Mouse (Mus musculus): Measurements from ENCODE around the gene Zbtb20. TPM values are rescaled to one million over a fixed set of nuclear protein-coding genes. Genes with fewer than 3 reads are reported as not detected.

Gene Zbtb20
- total and polyA plus RNA-seq, 3 experiments = 31.1 to 199 (median 161) TPM

GRCm38 (mm10) chr16:43471060-43471459 is 595.4 kb downstream of the Zbtb20 start:
- WGBS = 68% methylated on average over 3 of the region's 3 CpGs

GRCm38 (mm10) chr16:43474941-43475728 is 599.5 kb downstream of the Zbtb20 start:
- TF ChIP-seq EP300 (IDR thresholded peaks at IDR 0.05; ENCODE audit: insufficient read depth, low read depth, low read length) = no peak
- no peak for TF ChIP-seq CTCF (IDR thresholded peaks at IDR 0.05)
- TF ChIP-seq POLR2A (IDR thresholded peaks at IDR 0.05; ENCODE audit: insufficient read depth, low read depth, low read length) = no peak
- 50% methylated on average over 11 of the region's 11 CpGs for WGBS
- H3K4me1 ChIP-seq (ENCODE audit: control insufficient read depth, insufficient read depth, low read length) = peaks cover 5% of the 10 kb centered on the region
- H3K27ac ChIP-seq = peak overlapping the region; percentile 54
- H3K79me2 ChIP-seq (replicated peaks; ENCODE audit: control insufficient read depth, insufficient read depth, low read length) = no peaks in the 10 kb centered on the region
- H3K4me3 ChIP-seq = no peak overlapping the region; the same call in 1 of the 2 replicates
- H3K27me3 ChIP-seq (ENCODE audit: control insufficient read depth, insufficient read depth, low read length) = no peaks in the 10 kb centered on the region
- H3K9ac ChIP-seq (ENCODE audit: low read depth, low read length) = no peak overlapping the region
- H3K36me3 ChIP-seq (ENCODE audit: control insufficient read depth, insufficient read depth, low read length) = peaks cover 13% of the 10 kb centered on the region
- intact Hi-C loops (cut with DNase I) = no loop called here
- DNase-seq = peak in 1 of 2 experiments; percentile 41

More at GRCm38 (mm10) chr16:43471060-43471459, 595.4 kb downstream of the Zbtb20 start:
- H3K36me3 ChIP-seq (ENCODE audit: control insufficient read depth, insufficient read depth, low read length) = peaks cover 21% of the 10 kb centered on the region
- no peak for DNase-seq
- H3K27ac ChIP-seq = no peak overlapping the region
- TF ChIP-seq EP300 (IDR thresholded peaks at IDR 0.05; ENCODE audit: insufficient read depth, low read depth, low read length) = no peak
- H3K4me1 ChIP-seq (ENCODE audit: control insufficient read depth, insufficient read depth, low read length) = peaks cover 9% of the 10 kb centered on the region
- H3K27me3 ChIP-seq (ENCODE audit: control insufficient read depth, insufficient read depth, low read length) = no peaks in the 10 kb centered on the region
- intact Hi-C loops (cut with DNase I) = no loop called here
- no peaks in the 10 kb centered on the region for H3K79me2 ChIP-seq (replicated peaks; ENCODE audit: control insufficient read depth, insufficient read depth, low read length)
- H3K4me3 ChIP-seq = no peak overlapping the region
- no peak overlapping the region for H3K9ac ChIP-seq (ENCODE audit: low read depth, low read length)

GRCm38 (mm10) chr16:43476921-43477320 is 601.2 kb downstream of the Zbtb20 start:
- intact Hi-C loops (cut with DNase I) = no loop called here
- DNase-seq = no peak
- Histone ChIP-seq H3K36me3 (ENCODE audit: control insufficient read depth, insufficient read depth, low read length) (peaks cover 13% of the 10 kb centered on the region), H3K27me3 (ENCODE audit: control insufficient read depth, insufficient read depth, low read length) (no peaks in the 10 kb centered on the region), H3K79me2 (replicated peaks; ENCODE audit: control insufficient read depth, insufficient read depth, low read length) (no peaks in the 10 kb centered on the region), H3K9ac (ENCODE audit: low read depth, low read length) (no peak overlapping the region), H3K27ac (no peak overlapping the region), H3K4me3 (no peak overlapping the region), H3K4me1 (ENCODE audit: control insufficient read depth, insufficient read depth, low read length) (peaks cover 4% of the 10 kb centered on the region)
- TF ChIP-seq POLR2A (IDR thresholded peaks at IDR 0.05; ENCODE audit: insufficient read depth, low read depth, low read length) (no peak), CTCF (IDR thresholded peaks at IDR 0.05) (no peak), EP300 (IDR thresholded peaks at IDR 0.05; ENCODE audit: insufficient read depth, low read depth, low read length) (no peak)
- WGBS = 87% methylated on average over 3 of the region's 3 CpGs

- Histone ChIP-seq H3K27ac (no peak overlapping the region), H3K4me1 (ENCODE audit: control insufficient read depth, insufficient read depth, low read length) (peaks cover 5% of the 10 kb centered on the region), H3K4me3 (no peak overlapping the region), H3K9ac (ENCODE audit: low read depth, low read length) (no peak overlapping the region), H3K36me3 (ENCODE audit: control insufficient read depth, insufficient read depth, low read length) (peaks cover 13% of the 10 kb centered on the region), H3K27me3 (ENCODE audit: control insufficient read depth, insufficient read depth, low read length) (no peaks in the 10 kb centered on the region), H3K79me2 (replicated peaks; ENCODE audit: control insufficient read depth, insufficient read depth, low read length) (no peaks in the 10 kb centered on the region)
- no peak for DNase-seq
- intact Hi-C loops (cut with DNase I) = no loop called here
- WGBS = 79% methylated on average over 1 of the region's 1 CpGs
- TF ChIP-seq EP300 (IDR thresholded peaks at IDR 0.05; ENCODE audit: insufficient read depth, low read depth, low read length) = no peak
- no peak for TF ChIP-seq POLR2A (IDR thresholded peaks at IDR 0.05; ENCODE audit: insufficient read depth, low read depth, low read length)
- no peak for TF ChIP-seq CTCF (IDR thresholded peaks at IDR 0.05)
Measured at GRCm38 (mm10) chr16:43478352-43478751, 602.7 kb downstream of the Zbtb20 start.

- DNase-seq = no peak
- Histone ChIP-seq H3K79me2 (replicated peaks; ENCODE audit: control insufficient read depth, insufficient read depth, low read length) (no peaks in the 10 kb centered on the region), H3K4me1 (ENCODE audit: control insufficient read depth, insufficient read depth, low read length) (peaks cover 5% of the 10 kb centered on the region), H3K4me3 (no peak overlapping the region), H3K36me3 (ENCODE audit: control insufficient read depth, insufficient read depth, low read length) (peaks cover 16% of the 10 kb centered on the region), H3K27ac (no peak overlapping the region), H3K9ac (ENCODE audit: low read depth, low read length) (no peak overlapping the region), H3K27me3 (ENCODE audit: control insufficient read depth, insufficient read depth, low read length) (no peaks in the 10 kb centered on the region)
- intact Hi-C loops (cut with DNase I) = no loop called here
- 96% methylated on average over 6 of the region's 6 CpGs for WGBS
- TF ChIP-seq EP300 (IDR thresholded peaks at IDR 0.05; ENCODE audit: insufficient read depth, low read depth, low read length) (no peak), POLR2A (IDR thresholded peaks at IDR 0.05; ENCODE audit: insufficient read depth, low read depth, low read length) (no peak), CTCF (IDR thresholded peaks at IDR 0.05) (no peak)
Measured at GRCm38 (mm10) chr16:43480532-43480931, 604.9 kb downstream of the Zbtb20 start.

- H3K27me3 ChIP-seq (ENCODE audit: control insufficient read depth, insufficient read depth, low read length) = no peaks in the 10 kb centered on the region
- no peak overlapping the region for H3K4me3 ChIP-seq
- no peaks in the 10 kb centered on the region for H3K79me2 ChIP-seq (replicated peaks; ENCODE audit: control insufficient read depth, insufficient read depth, low read length)
- DNase-seq = no peak
- intact Hi-C loops (cut with DNase I) = no loop called here
- H3K27ac ChIP-seq = no peak overlapping the region
- no peak overlapping the region for H3K9ac ChIP-seq (ENCODE audit: low read depth, low read length)
- WGBS = 51% methylated on average over 3 of the region's 3 CpGs
- H3K4me1 ChIP-seq (ENCODE audit: control insufficient read depth, insufficient read depth, low read length) = peaks cover 5% of the 10 kb centered on the region
- TF ChIP-seq EP300 (IDR thresholded peaks at IDR 0.05; ENCODE audit: insufficient read depth, low read depth, low read length) (no peak), CTCF (IDR thresholded peaks at IDR 0.05) (no peak), POLR2A (IDR thresholded peaks at IDR 0.05; ENCODE audit: insufficient read depth, low read depth, low read length) (no peak)
- H3K36me3 ChIP-seq (ENCODE audit: control insufficient read depth, insufficient read depth, low read length) = peaks cover 16% of the 10 kb centered on the region
Measured at GRCm38 (mm10) chr16:43482125-43482524, 606.4 kb downstream of the Zbtb20 start.

Data from heart, adult 2 months (tissue).